Mouse (Mus musculus): Measurements from ENCODE around the gene Zfp423. TPM values are rescaled to one million over a fixed set of nuclear protein-coding genes. Genes with fewer than 3 reads are reported as not detected.
A peak's percentile ranks its signal among the peaks of the same experiment; 100 is the strongest.

Zfp423 gene
- polyA plus RNA-seq, 1 experiment from 2014 or later: 18.1 TPM

DNA sequence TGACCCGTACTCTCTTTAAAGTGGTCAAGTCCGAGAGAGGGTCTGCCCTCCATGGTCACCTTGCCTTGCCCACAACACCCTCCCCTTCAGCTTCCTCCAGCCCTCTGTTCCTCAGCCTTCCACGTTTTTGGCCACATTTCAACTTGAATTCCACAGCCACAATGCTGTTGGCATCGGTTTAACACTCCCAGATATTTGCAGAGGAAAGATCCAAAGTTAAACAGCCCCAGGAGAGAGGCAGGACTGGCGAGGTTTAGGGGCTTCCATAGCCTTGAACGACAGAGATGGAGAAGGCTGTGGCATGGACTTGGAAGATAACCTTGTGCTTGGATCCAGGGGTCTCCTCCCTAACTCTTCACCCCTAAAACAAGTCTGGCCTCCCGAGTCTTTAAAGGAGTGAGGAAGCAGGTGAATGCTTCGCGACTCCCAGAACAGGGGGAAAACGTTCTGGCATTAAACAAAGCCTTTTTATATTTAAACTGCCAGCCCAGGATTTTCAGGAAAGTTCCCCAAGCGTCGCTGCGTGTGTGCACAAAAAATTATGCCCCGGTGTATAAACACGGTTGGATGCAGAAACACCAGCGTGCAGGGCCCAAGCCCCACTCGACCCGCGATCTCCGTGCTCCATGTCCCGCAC is 14.8 kb upstream of the Zfp423 start:
- H3K4me2 ChIP-seq: peak overlapping the region; percentile 69
- H3K9ac ChIP-seq: peak overlapping the region; percentile 52
- H3K4me3 ChIP-seq (ENCODE audit: low read depth, low read length): peak overlapping the region; percentile 26
- peak overlapping the region; percentile 64 for H3K27ac ChIP-seq (ENCODE audit: low read depth)
- no peaks in the 10 kb centered on the region for H3K36me3 ChIP-seq (ENCODE audit: insufficient read depth)
- peak; percentile 58 for ATAC-seq (ENCODE audit: insufficient read depth)
- no peaks in the 10 kb centered on the region for H3K9me3 ChIP-seq (ENCODE audit: low read depth, low read length)
- H3K4me1 ChIP-seq (ENCODE audit: insufficient read depth): peaks cover 17% of the 10 kb centered on the region
- peak; percentile 69 for DNase-seq
- WGBS: 7% methylated on average over 21 of the region's 21 CpGs
- TF ChIP-seq CTCF (IDR thresholded peaks at IDR 0.05; ENCODE audit: low read depth): no peak
- no peaks in the 10 kb centered on the region for H3K27me3 ChIP-seq (ENCODE audit: insufficient read depth, low read length)

DNA sequence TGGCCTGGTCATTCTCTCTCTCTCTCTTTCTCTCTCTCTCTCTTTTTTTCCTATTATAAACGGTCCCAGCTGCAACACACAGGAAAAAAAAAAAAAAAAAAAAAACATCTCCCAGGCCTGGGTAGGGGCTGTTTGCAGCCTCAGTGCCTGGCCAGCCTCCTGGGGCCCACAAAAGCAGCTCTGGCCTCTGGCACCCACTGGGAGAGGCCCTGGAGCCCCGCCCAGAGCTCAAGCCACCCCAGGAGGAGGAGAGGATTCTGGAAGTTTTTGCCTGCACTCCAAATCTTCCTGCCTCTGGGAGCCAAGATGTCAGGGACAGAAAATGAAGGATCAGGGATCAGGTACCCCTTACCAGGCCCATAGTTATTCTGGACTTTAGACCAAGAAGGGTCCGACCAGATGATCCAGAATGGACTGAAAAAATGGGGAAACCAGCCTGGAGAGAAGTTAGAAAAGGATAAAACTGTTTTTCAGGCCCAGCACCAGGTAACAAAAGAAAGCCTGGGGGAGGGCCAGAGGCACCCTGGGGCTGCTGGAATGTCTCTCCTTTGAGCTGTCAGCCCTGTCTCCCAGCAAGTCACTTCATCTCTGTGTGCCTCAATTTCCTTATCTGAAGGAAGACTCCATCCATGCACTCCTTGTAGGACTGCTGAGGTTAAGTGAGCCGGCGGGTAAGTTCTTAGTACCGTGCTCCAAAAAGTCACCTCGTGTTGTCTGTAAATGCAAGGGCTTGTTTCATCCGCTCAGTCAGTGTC is 8.6 kb upstream of the Zfp423 start:
- no peaks in the 10 kb centered on the region for H3K36me3 ChIP-seq (ENCODE audit: insufficient read depth)
- 48% methylated on average over 8 of the region's 8 CpGs for WGBS
- H3K4me3 ChIP-seq (ENCODE audit: low read depth, low read length): no peak overlapping the region
- H3K9ac ChIP-seq: no peak overlapping the region
- DNase-seq: no peak
- no peaks in the 10 kb centered on the region for H3K4me1 ChIP-seq (ENCODE audit: insufficient read depth)
- H3K9me3 ChIP-seq (ENCODE audit: low read depth, low read length): no peaks in the 10 kb centered on the region
- no peak overlapping the region for H3K4me2 ChIP-seq
- TF ChIP-seq CTCF (IDR thresholded peaks at IDR 0.05; ENCODE audit: low read depth): no peak
- H3K27ac ChIP-seq (ENCODE audit: low read depth): no peak overlapping the region
- ATAC-seq (ENCODE audit: insufficient read depth): no peak
- peaks cover 8% of the 10 kb centered on the region; the same call in 1 of the 2 replicates for H3K27me3 ChIP-seq (ENCODE audit: insufficient read depth, low read length)

DNA sequence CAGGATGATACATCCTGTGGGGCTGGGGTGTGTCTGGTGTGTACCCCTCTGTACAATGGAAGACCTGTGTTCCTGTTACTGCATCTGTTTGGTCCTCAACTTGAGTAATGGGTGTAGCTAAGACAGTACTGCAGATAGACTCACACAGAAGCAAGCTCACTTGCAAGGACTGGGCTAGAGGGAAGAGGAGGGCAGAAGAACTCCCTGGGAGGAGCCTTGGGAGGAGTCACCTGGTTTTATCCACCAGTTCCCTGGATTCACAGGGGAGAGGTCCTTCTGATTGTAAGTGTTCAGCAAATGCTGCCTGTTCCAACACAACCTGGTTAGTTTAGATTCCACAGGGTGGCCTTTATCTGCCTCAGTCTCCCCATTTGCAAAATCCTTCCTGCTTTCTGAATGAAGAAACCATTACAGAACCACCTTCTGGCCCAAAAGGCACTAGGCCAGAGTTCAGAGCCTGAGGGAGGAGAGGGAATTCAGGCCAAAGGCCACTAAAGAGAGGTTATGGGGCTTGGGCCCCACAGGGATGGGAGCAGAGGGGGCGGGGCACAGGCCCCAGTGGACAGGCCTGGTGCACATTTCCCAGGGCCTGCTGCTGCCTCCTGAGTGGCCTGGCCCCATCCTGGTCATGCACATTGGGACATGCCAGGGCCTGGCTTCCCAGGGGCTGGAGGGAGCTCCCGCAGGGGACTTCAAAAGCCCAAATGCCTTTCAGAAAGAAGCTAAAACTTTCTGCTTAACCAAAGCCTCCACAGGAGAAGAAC is 7.8 kb upstream of the Zfp423 start:
- H3K4me1 ChIP-seq (ENCODE audit: insufficient read depth): peaks cover 1% of the 10 kb centered on the region; the same call in 1 of the 2 replicates
- ATAC-seq (ENCODE audit: insufficient read depth) (no peak), DNase-seq (no peak)
- peaks cover 15% of the 10 kb centered on the region for H3K27me3 ChIP-seq (ENCODE audit: insufficient read depth, low read length)
- H3K9ac ChIP-seq: no peak overlapping the region
- H3K4me2 ChIP-seq: no peak overlapping the region
- TF ChIP-seq CTCF (IDR thresholded peaks at IDR 0.05; ENCODE audit: low read depth): no peak
- H3K27ac ChIP-seq (ENCODE audit: low read depth): no peak overlapping the region
- H3K36me3 ChIP-seq (ENCODE audit: insufficient read depth): no peaks in the 10 kb centered on the region
- H3K9me3 ChIP-seq (ENCODE audit: low read depth, low read length): no peaks in the 10 kb centered on the region
- 46% methylated on average over 2 of the region's 2 CpGs for WGBS
- no peak overlapping the region for H3K4me3 ChIP-seq (ENCODE audit: low read depth, low read length)

DNA sequence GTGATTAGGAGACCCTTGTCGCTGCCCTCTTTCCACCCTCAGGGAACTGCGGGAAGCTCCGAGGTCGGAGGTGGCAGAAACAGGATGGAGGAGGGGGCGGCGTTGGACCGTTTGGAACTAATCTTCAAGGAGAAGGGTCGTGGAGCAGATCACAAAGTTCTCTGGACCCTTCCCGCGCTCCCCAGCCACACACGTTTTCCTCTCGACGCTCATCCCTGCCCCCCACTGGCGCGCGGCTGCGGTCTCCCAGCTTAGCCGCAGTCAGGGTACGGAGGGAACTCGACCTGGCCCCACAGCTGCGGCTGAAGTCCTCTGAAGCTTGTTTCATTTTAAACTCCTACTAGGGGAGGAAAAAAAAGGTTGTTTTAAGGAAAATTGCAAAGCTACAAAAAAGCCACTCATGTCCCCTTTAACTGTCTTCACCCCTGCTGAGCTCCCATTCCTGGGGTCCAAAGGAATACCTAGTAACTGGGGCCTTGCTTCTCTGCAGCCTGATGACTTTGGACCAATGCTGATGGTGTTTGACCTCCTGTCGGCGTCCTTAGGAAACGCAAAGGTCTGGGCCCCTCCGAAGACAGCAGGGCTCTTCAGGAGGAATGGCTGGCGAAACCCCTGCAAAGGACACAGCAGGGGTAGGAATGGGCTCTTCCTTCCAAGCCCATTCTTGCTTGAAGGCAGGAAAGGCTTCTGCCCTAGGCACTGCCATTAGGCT is 3.3 kb upstream of the Zfp423 start:
- DNase-seq: peak; percentile 57
- WGBS: 5% methylated on average over 26 of the region's 26 CpGs
- H3K27ac ChIP-seq (ENCODE audit: low read depth): no peak overlapping the region

DNA sequence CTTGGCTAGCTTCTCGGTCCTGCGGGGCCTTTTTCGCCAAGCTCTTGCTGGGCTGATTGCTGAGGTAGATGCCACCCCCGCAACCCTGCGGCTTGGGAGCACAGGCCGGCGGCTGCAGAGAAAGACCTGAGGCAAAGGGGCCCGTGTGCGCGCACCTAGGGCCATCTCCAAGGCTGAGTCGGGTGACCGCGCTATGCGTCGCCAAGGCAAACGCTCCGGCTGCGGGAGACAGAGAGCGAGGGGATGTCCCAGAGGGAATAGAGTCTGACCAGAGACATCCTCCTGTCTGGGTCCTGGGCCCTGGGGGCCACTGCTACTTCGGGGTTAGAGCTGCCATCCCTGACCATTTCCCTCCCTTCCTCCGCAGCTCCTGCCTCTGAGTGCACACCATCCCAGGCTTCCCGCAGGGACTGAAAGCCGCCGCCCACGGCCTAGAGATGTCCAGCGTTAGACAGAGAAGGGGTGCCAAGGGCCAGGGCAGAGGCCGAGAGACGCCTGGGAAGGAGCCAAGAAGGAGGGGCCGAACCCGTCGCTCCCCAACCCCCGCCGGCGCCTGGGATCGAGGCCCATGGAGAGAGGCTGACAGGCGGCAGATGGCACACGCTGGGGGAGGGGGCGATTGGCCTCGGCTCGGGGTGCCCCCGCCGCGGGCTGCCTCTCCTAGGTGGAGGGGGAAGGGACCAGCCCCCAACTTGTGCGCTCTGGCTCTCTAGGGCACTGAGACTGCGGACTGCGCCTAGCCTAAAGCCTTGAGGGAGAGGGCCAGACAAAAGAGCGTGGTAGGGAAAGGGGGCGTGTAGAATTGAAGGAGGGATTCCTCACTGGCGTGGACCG is 2.5 kb upstream of the Zfp423 start:
- peaks cover 12% of the 10 kb centered on the region for H3K4me1 ChIP-seq (ENCODE audit: insufficient read depth)
- H3K9me3 ChIP-seq (ENCODE audit: low read depth, low read length): no peaks in the 10 kb centered on the region
- ATAC-seq (ENCODE audit: insufficient read depth) (peak; percentile 28; the same call in 1 of the 2 replicates), DNase-seq (peak; percentile 79)
- WGBS: under 1% methylated on average over 50 of the region's 50 CpGs
- no peaks in the 10 kb centered on the region for H3K36me3 ChIP-seq (ENCODE audit: insufficient read depth)
- peak overlapping the region; percentile 97 for H3K4me2 ChIP-seq
- TF ChIP-seq CTCF (IDR thresholded peaks at IDR 0.05; ENCODE audit: low read depth): no peak
- H3K27ac ChIP-seq (ENCODE audit: low read depth): peak overlapping the region; percentile 24; the same call in 1 of the 2 replicates
- peak overlapping the region; percentile 35 for H3K9ac ChIP-seq
- H3K27me3 ChIP-seq (ENCODE audit: insufficient read depth, low read length): peaks cover 32% of the 10 kb centered on the region
- H3K4me3 ChIP-seq (ENCODE audit: low read depth, low read length): peak overlapping the region; percentile 79

More for the DNA sequence above, 3.3 kb upstream of the Zfp423 start:
- Histone ChIP-seq H3K4me1 (ENCODE audit: insufficient read depth) (peaks cover 8% of the 10 kb centered on the region), H3K4me3 (ENCODE audit: low read depth, low read length) (peak overlapping the region; percentile 79), H3K27me3 (ENCODE audit: insufficient read depth, low read length) (peaks cover 32% of the 10 kb centered on the region), H3K36me3 (ENCODE audit: insufficient read depth) (no peaks in the 10 kb centered on the region), H3K4me2 (peak overlapping the region; percentile 97), H3K9me3 (ENCODE audit: low read depth, low read length) (no peaks in the 10 kb centered on the region), H3K9ac (peak overlapping the region; percentile 35)
- ATAC-seq (ENCODE audit: insufficient read depth): no peak
- no peak for TF ChIP-seq CTCF (IDR thresholded peaks at IDR 0.05; ENCODE audit: low read depth)

DNA sequence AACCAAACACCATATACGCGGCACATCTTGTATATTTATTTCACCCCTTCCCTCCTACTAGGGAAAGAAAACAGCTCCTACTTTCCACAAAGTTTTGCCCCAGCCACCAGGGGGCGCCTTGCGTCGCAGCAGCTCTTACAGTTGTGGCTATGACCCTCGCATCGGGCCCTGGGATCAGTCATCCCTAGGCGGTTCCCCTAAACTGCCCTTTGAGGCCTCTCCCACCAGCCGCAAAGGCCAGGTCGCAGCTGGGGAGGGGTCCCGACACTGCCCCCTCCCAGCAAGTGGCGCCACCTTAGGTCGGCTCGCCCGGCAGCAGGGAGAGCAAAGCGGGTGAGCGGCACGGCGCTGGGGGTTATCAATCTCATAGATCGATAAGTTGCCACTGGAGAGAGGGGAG is 1.7 kb upstream of the Zfp423 start:
- Histone ChIP-seq H3K27me3 (ENCODE audit: insufficient read depth, low read length) (peaks cover 32% of the 10 kb centered on the region), H3K4me2 (peak overlapping the region; percentile 97), H3K4me1 (ENCODE audit: insufficient read depth) (peaks cover 12% of the 10 kb centered on the region), H3K9me3 (ENCODE audit: low read depth, low read length) (no peaks in the 10 kb centered on the region), H3K36me3 (ENCODE audit: insufficient read depth) (no peaks in the 10 kb centered on the region), H3K9ac (peak overlapping the region; percentile 35), H3K4me3 (ENCODE audit: low read depth, low read length) (peak overlapping the region; percentile 79), H3K27ac (ENCODE audit: low read depth) (no peak overlapping the region)
- 2% methylated on average over 14 of the region's 20 CpGs for WGBS
- ATAC-seq (ENCODE audit: insufficient read depth) (no peak), DNase-seq (peak; percentile 69)
- peak; percentile 83 for TF ChIP-seq CTCF (IDR thresholded peaks at IDR 0.05; ENCODE audit: low read depth)

All from lung, embryonic 14.5 days (tissue).